Mouse (Mus musculus): Measurements from ENCODE around the gene Galnt17. TPM values are rescaled to one million over a fixed set of nuclear protein-coding genes. Genes with fewer than 3 reads are reported as not detected.

Gene Galnt17
- polyA plus RNA-seq, 1 experiment = 0.44 TPM

DNA sequence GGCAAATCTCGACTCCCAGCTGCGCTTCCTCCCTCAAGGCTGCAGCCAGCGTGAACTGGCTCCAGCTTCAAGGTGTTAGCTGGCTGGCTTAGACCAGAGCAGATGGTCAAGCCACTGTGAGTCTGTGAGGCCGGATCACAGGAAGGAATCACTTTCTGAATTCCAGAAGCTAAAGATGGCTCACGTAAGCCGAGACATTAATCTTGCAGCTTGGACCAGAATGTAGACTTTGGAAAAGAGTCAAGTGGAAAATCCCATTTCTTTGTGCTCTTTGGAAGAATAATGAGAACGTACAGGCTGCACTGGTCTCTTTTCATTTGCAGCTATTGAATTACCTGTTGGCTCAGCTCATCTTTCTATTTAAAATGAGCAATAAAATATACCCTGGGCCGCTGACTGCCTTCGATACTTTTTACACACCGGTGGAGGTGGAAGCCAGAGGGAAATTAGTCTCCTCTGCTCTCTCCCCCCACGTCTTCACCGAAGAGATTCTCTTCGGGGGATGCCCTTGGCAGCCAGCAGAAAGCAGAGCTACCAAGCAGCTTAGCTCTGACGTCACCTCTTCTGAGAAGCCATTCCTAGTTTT, 225.1 kb downstream of the Galnt17 start:
- Histone ChIP-seq H3K27me3 (ENCODE audit: control insufficient read depth, insufficient read depth, low read length) (no peaks in the 10 kb centered on the region), H3K36me3 (ENCODE audit: control insufficient read depth, insufficient read depth, low read length) (no peaks in the 10 kb centered on the region), H3K4me1 (ENCODE audit: control insufficient read depth, insufficient read depth, insufficient read length, low read length) (no peaks in the 10 kb centered on the region), H3K27ac (ENCODE audit: insufficient read depth, low read depth, low read length) (no peak overlapping the region), H3K4me3 (ENCODE audit: low read depth, low read length) (no peak overlapping the region)
- TF ChIP-seq CTCF (IDR thresholded peaks at IDR 0.05; ENCODE audit: extremely low read depth, insufficient read length, insufficient replicate concordance, low read depth, low read length) (no peak), POLR2A (IDR thresholded peaks at IDR 0.05; ENCODE audit: low read depth, low read length) (no peak)
- 63% methylated on average over 14 of the region's 14 CpGs for WGBS

DNA sequence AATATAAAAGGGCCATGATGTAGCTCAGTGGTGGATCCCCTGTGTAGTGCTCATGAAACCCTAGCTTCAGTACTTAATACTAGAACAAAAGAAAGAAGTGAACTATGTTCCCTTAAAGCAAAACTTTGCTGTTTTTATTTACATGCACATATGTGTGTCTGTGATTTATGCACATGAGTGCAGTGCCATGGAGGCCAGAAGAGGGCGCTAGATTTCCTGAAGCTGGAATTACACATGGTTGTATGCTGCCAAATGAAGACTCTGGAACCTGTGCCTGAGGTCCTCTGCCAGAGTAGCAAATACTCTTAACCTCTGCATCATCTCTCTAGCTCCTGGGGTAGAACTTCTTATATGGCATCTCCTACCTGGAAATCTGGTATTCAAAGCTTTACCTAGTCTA, 230.6 kb downstream of the Galnt17 start:
- WGBS = 40% methylated on average over 1 of the region's 1 CpGs

GRCm38 (mm10) chr5:131075795-131076194, 232.5 kb downstream of the Galnt17 start:
- no peak for TF ChIP-seq POLR2A (IDR thresholded peaks at IDR 0.05; ENCODE audit: low read depth, low read length)
- TF ChIP-seq CTCF (IDR thresholded peaks at IDR 0.05; ENCODE audit: extremely low read depth, insufficient read length, insufficient replicate concordance, low read depth, low read length) = no peak
- Histone ChIP-seq H3K36me3 (ENCODE audit: control insufficient read depth, insufficient read depth, low read length) (no peaks in the 10 kb centered on the region), H3K27ac (ENCODE audit: insufficient read depth, low read depth, low read length) (no peak overlapping the region), H3K4me3 (ENCODE audit: low read depth, low read length) (no peak overlapping the region), H3K27me3 (ENCODE audit: control insufficient read depth, insufficient read depth, low read length) (no peaks in the 10 kb centered on the region), H3K4me1 (ENCODE audit: control insufficient read depth, insufficient read depth, insufficient read length, low read length) (no peaks in the 10 kb centered on the region)
- WGBS = 85% methylated on average over 7 of the region's 7 CpGs

More for the DNA sequence above, 230.6 kb downstream of the Galnt17 start:
- H3K27ac ChIP-seq (ENCODE audit: insufficient read depth, low read depth, low read length) = no peak overlapping the region
- no peaks in the 10 kb centered on the region for H3K4me1 ChIP-seq (ENCODE audit: control insufficient read depth, insufficient read depth, insufficient read length, low read length)
- no peaks in the 10 kb centered on the region for H3K36me3 ChIP-seq (ENCODE audit: control insufficient read depth, insufficient read depth, low read length)
- TF ChIP-seq POLR2A (IDR thresholded peaks at IDR 0.05; ENCODE audit: low read depth, low read length) (no peak), CTCF (IDR thresholded peaks at IDR 0.05; ENCODE audit: extremely low read depth, insufficient read length, insufficient replicate concordance, low read depth, low read length) (no peak)
- H3K4me3 ChIP-seq (ENCODE audit: low read depth, low read length) = no peak overlapping the region
- no peaks in the 10 kb centered on the region for H3K27me3 ChIP-seq (ENCODE audit: control insufficient read depth, insufficient read depth, low read length)

DNA sequence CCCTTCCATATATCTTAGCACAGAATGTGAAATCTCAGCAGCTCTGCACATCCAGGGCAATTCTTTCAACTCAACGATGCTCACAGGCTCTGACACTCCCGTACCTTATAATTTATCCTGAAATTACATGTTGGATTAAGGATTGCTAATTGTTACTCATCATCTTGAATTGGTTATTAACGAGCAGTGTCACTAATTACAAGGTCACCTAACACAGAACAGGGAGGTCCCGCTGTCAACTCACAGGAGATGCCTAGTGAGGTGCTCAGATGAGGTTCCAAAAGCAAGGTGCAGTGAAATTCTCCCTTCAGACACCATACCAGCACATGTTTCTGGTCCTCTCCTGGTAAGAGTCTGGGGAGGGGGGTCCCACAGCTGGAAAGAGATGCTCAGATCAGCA, 234.0 kb downstream of the Galnt17 start:
- H3K4me1 ChIP-seq (ENCODE audit: control insufficient read depth, insufficient read depth, insufficient read length, low read length) = no peaks in the 10 kb centered on the region
- no peaks in the 10 kb centered on the region for H3K36me3 ChIP-seq (ENCODE audit: control insufficient read depth, insufficient read depth, low read length)
- no peak overlapping the region for H3K4me3 ChIP-seq (ENCODE audit: low read depth, low read length)
- H3K27me3 ChIP-seq (ENCODE audit: control insufficient read depth, insufficient read depth, low read length) = no peaks in the 10 kb centered on the region
- TF ChIP-seq CTCF (IDR thresholded peaks at IDR 0.05; ENCODE audit: extremely low read depth, insufficient read length, insufficient replicate concordance, low read depth, low read length) = no peak
- no peak for TF ChIP-seq POLR2A (IDR thresholded peaks at IDR 0.05; ENCODE audit: low read depth, low read length)
- WGBS = 72% methylated on average over 4 of the region's 4 CpGs
- no peak overlapping the region for H3K27ac ChIP-seq (ENCODE audit: insufficient read depth, low read depth, low read length)

GRCm38 (mm10) chr5:131065174-131065573, 243.1 kb downstream of the Galnt17 start:
- no peaks in the 10 kb centered on the region for H3K4me1 ChIP-seq (ENCODE audit: control insufficient read depth, insufficient read depth, insufficient read length, low read length)
- TF ChIP-seq CTCF (IDR thresholded peaks at IDR 0.05; ENCODE audit: extremely low read depth, insufficient read length, insufficient replicate concordance, low read depth, low read length) (no peak), POLR2A (IDR thresholded peaks at IDR 0.05; ENCODE audit: low read depth, low read length) (no peak)
- H3K27me3 ChIP-seq (ENCODE audit: control insufficient read depth, insufficient read depth, low read length) = no peaks in the 10 kb centered on the region
- H3K36me3 ChIP-seq (ENCODE audit: control insufficient read depth, insufficient read depth, low read length) = no peaks in the 10 kb centered on the region
- 75% methylated on average over 6 of the region's 6 CpGs for WGBS
- no peak overlapping the region for H3K27ac ChIP-seq (ENCODE audit: insufficient read depth, low read depth, low read length)
- no peak overlapping the region for H3K4me3 ChIP-seq (ENCODE audit: low read depth, low read length)

DNA sequence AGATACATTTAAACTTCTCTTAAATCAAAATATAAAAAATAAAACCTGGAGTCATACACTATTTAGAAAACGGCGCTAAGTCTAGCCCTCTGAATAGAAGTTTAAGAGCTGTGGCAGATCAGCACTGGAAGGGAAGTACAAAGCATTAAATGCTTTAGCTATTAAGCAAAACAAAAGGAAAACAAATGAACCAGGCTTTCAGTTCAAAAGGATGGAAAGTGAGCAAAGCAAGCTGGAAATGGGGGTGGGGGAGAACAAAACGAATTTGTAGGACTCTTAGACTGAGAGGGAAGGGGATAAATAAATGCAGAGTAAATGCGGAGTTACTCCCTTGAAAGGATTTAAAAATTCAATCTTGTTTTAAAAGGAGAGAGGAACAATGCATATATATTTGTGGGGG, 259.8 kb downstream of the Galnt17 start:
- Histone ChIP-seq H3K36me3 (ENCODE audit: control insufficient read depth, insufficient read depth, low read length) (no peaks in the 10 kb centered on the region), H3K4me1 (ENCODE audit: control insufficient read depth, insufficient read depth, insufficient read length, low read length) (no peaks in the 10 kb centered on the region), H3K27ac (ENCODE audit: insufficient read depth, low read depth, low read length) (no peak overlapping the region), H3K4me3 (ENCODE audit: low read depth, low read length) (no peak overlapping the region), H3K27me3 (ENCODE audit: control insufficient read depth, insufficient read depth, low read length) (no peaks in the 10 kb centered on the region)
- WGBS = 62% methylated on average over 4 of the region's 4 CpGs
- no peak for TF ChIP-seq CTCF (IDR thresholded peaks at IDR 0.05; ENCODE audit: extremely low read depth, insufficient read length, insufficient replicate concordance, low read depth, low read length)
- TF ChIP-seq POLR2A (IDR thresholded peaks at IDR 0.05; ENCODE audit: low read depth, low read length) = no peak

GRCm38 (mm10) chr5:131043130-131043529, 265.2 kb downstream of the Galnt17 start:
- no peak for TF ChIP-seq CTCF (IDR thresholded peaks at IDR 0.05; ENCODE audit: extremely low read depth, insufficient read length, insufficient replicate concordance, low read depth, low read length)
- Histone ChIP-seq H3K4me3 (ENCODE audit: low read depth, low read length) (no peak overlapping the region), H3K27ac (ENCODE audit: insufficient read depth, low read depth, low read length) (no peak overlapping the region), H3K27me3 (ENCODE audit: control insufficient read depth, insufficient read depth, low read length) (no peaks in the 10 kb centered on the region), H3K36me3 (ENCODE audit: control insufficient read depth, insufficient read depth, low read length) (no peaks in the 10 kb centered on the region), H3K4me1 (ENCODE audit: control insufficient read depth, insufficient read depth, insufficient read length, low read length) (no peaks in the 10 kb centered on the region)
